Mouse (Mus musculus): Measurements from ENCODE around the gene Dclk3.

- no peak for TF ChIP-seq EP300 (IDR thresholded peaks at IDR 0.05; ENCODE audit: insufficient read depth, low read depth, low read length)
- no peak for TF ChIP-seq POLR2A (IDR thresholded peaks at IDR 0.05; ENCODE audit: insufficient read depth, low read length)
- no peak for TF ChIP-seq CTCF (IDR thresholded peaks at IDR 0.05; ENCODE audit: low read depth, low read length)
These were observed 13.8 kb upstream of the Dclk3 start for GRCm38 (mm10) chr9:111425113-111425512.

Measured in ES-Bruce4 (cell line).